Mouse (Mus musculus) liver, adult 10 weeks (tissue): ENCODE data around the gene Pde4dip. TPM values are rescaled to one million over a fixed set of nuclear protein-coding genes. Genes with fewer than 3 reads are reported as not detected.

ENCODE experiments used
- polyA plus RNA-seq: library from polyadenylated mRNA; stranded (reverse); fragments of 350-450 nt; fragmentation: Illumina TruSeq; extraction: RNeasy Lipid Tissue Mini Kit (QIAGEN cat#74804); gene quantifications from one replicate; pipeline ENCODE4 v1.2.3, GENCODE M21; 2014; ENCODE audit warnings: low read depth, low replicate concordance

The Pde4dip gene
- polyA plus RNA-seq = 33.6 TPM

DNA sequence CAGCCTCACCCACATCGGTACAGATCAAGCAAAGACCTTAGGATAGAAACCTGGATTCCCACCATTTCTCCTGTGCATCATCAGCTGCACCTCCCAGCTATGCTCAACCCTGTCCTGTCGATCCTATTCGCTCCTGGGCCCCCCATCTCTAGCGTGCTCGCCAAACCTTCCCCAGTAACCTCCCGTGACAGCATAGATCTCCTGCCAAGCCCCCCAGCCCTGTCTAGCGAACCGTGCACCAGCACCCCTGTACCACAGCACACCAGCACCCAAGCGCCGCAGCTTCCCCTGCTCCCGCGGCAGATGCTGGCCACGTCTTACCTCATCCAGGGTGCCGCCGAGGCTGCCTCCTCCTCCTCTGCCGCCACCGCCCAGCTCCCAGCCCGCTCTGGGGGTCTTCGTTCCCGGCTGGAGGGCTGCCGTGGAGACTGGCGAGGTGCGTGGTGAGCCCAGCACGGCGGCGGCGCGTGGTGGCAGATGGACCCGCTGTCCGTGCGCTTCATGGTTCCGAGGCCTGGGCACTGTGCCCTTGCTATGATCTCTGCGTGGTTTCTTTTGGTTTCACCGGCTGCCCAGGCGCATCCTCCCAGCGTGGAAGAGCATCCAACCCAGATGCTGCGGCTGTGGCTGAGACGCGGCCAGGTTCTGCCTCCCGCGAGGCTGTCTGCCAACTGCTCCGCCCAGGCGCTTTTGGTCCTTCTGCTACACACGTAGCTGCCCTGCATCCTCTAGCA lies at the start of gene Pde4dip:
Gene Pde4dip, minus strand, starts transcription at position 540 of the 734 bp plus-strand sequence.

DNA sequence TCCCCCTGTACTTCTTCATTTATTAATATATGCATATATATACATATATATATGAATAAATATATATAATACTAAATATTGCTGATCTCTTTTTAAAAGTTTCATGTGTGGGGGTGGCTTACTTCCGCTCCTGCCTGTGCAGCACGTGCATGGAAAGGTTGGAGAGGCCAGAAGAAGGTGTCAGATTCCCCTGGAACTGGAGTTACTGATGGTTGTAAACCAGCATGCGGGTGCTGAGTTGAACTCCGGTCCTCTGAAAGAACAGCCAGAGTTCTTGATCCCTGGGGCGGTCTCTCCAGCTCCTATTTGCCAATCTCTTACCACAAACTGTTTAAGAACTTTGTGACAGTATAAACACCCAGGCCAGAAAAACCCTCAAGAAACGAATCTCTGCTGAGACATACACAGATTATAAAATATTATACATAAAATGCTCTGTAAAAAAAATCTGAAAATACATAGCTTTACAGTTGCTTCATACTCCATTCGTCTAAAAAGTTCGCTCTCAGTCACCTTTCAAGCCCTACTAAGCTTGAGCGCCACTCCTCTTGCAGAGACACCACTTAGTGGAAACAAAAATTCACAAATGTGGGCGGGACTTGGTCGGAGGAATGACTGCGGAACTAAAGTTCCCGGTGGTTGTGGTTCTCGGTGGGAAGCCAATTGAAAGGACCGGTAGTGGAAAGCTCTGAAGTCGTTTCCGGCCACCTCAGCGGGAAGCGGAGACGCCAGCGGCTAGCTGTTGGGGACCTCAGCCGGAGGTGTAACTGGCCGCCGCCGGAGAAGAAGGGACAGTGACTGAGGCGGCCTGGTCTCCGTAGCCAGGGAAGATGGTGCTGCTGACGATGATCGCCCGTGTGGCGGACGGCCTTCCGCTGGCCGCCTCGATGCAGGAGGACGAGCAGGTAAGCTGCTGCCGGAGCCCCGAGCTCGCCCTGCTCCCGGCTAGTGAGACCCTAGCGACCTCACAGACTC lies 12.3 kb upstream of the Pde4dip start, which contains the start of gene Sec22b:
Gene Sec22b, plus strand, starts transcription at position 675 of the 975 bp plus-strand sequence.

DNA sequence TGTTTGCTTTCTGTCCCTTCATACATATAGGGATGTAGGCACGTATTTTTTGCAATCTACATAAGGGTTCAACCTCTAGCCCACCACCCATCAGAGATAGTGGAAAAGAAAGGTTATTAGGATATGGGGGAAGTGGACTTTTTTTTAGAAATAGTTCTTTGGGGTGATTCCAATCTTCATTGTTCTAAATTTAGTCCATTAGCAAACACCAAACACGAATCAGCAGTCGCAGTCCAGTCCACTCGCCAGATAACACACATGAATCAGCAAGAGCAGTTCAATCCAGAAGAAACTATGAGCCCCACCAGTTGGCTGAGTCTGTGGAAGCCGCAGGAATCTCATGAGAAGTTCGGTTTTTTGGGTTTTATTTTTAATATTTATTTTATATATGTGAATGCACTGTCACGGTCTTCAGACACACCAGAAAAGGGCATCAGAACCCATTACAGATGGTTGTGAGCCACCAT lies 213.8 kb downstream of the Pde4dip start, which contains the start of gene Gm17651:
Gene Gm17651, minus strand, starts transcription at position 51 of the 467 bp plus-strand sequence.

DNA sequence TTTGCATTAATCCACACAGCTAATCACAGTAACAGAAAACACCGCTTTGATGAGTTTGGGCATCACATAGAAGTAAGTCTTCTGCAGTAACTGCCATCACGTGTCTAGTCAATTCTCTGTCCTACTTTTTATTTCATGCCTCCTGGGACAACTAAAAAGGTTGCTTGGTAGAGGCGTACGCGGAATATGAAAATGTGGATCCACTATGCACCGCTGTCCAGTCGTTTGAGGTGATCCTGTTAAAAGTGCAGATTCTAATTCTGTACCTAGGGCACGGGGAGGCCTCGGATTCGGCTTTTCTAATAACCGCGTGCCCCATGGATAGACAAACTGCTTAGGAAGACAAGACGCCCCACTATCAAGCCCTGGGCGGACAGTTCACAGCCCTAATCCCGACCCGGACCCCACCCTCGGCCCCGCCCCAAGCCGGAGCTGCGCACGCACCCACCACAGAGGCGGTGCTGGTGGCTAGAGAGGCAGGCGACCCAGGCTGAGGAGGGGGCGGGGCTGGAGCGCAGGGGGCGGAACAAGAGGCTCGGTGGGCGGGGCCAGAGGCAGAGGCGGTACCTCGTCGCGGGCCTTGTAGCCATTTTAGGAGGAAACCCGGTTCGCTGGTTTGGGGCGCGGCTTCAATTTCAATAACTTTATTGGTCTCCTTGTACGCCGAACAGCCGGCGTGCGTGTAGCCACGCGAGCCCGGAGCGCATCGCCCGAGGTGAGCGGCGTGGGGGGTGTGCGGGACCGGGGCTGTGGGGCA lies 230.7 kb downstream of the Pde4dip start, which contains the start of gene Prkab2:
Gene Prkab2, plus strand, starts transcription at position 539 of the 757 bp plus-strand sequence.

Other genes starting within 250 kb of the Pde4dip start
- gene Prkab2, start 230.5 kb downstream of the Pde4dip start, polyA plus RNA-seq = 1.9 TPM
- gene Gm17651, start 214.0 kb downstream of the Pde4dip start, polyA plus RNA-seq = not detected
- gene Sec22b, start 12.5 kb upstream of the Pde4dip start, polyA plus RNA-seq = 54.7 TPM
- gene Notch2, start 124.8 kb upstream of the Pde4dip start, polyA plus RNA-seq = 5.5 TPM